Mouse (Mus musculus): ENCODE measurements around the gene D10Wsu102e. TPM values are rescaled to one million over a fixed set of nuclear protein-coding genes. Genes with fewer than 3 reads are reported as not detected.
"Not testable (repeated sequence)": the region's sequence is repeated elsewhere in the genome, so short reads cannot be mapped to it uniquely, and the experiment has no call there.

Gene D10Wsu102e
- total RNA-seq, 1 experiment from 2014 or later = 1.5 TPM

DNA sequence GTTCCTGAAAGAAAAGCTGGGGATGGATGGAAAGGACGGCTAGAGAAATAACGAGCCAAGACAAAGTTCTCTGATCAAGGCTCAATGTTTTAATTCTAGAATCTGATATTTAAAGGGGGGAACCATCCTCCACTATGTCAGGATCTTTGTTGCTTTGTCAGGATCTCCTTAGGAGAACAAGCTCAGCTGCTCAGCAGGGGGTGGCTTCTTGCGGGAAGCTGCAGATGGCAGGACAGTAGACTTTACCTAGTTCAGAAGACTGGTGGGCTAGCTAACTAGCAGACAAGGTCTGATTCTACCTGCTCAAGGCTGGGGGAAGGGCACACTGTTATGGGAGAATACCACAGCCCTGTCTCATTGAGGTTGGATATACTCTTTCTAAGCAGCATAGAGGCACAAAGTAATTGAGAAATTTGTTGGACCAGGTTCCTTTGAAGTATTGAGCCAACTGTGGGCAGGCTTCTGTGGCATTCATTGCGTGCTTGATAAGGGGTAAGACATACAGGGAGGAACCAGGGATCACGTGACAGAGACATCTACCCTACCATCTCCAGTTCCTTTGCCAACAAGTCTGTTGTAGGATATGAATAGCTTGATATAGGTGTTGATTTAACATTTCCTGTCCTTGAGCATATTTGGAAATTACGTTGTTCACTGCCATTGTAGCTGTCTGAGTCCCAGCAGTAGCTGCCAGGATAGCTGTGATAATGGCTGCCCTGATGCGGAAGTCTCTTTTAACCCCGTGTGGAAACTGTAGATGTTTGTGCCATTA is 17.1 kb downstream of the D10Wsu102e start:
- ATAC-seq (replicated peaks in 1 of 2; ENCODE audit: insufficient read depth in 1 of 2, low FRiP score in 2 of 2, low TSS enrichment in 1 of 2, low read depth in 1 of 2, poor library complexity in 2 of 2, severe bottlenecking in 2 of 2) = no peak

DNA sequence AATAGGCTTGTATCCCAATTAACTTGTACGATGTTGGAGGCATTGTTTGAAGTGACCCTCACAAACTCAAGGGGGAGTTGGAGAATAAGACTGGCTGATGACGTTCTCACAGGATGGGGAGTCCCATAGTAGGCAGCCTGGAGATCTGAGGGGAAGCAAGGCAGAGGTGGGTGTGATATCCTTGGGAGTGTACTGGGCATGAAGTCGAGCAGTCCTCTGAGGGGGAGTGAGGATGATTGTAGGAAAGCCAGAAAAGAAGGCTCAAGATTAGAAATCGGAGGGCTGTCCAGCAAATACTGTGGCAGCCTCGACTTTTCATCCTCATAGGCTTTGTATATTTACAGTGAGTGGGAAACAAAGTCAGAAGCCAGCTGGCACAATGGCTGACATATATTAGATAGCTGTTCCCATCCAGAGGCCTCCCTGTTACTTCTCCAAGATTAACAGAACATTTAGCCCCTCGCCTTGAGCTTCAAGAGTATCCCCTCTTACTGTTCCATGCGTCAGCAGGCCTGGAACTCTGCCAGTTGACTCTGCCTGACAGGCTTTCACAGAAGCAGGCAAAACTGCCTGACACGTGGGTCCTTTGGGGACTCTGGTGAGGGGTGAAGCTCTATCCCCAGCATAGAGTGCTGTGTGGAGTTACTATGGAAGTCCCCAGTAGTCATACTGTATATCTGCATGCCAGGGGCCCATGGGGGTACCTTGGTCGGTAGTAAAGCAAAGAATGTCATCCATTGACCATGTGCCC is 18.2 kb downstream of the D10Wsu102e start:
- ATAC-seq (replicated peaks in 1 of 2; ENCODE audit: insufficient read depth in 1 of 2, low FRiP score in 2 of 2, low TSS enrichment in 1 of 2, low read depth in 1 of 2, poor library complexity in 2 of 2, severe bottlenecking in 2 of 2) = no peak

GRCm38 (mm10) chr10:83380501-83380900 is 20.5 kb downstream of the D10Wsu102e start:
- no peak for ATAC-seq (replicated peaks in 1 of 2; ENCODE audit: insufficient read depth in 1 of 2, low FRiP score in 2 of 2, low TSS enrichment in 1 of 2, low read depth in 1 of 2, poor library complexity in 2 of 2, severe bottlenecking in 2 of 2)

DNA sequence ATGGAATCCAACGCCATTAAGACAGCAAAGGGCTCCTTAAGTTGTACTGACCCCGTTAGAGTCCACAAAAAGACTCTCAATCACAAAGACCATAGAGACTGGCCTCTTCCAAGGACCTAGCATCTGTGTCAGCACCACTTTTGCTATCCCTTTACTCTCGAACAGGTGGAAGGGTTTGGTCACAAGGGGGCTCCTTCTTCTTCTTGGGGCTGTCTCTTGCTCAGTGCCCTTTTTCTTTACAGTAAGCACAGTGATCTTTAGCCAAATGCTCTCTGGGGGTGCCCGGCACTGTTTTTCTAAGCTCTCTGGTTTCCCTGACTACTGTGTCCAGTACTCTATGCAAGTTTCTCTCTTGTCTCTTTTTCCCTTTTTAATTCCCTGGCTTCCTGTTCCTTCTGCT is 22.5 kb downstream of the D10Wsu102e start:
- ATAC-seq (replicated peaks in 1 of 2; ENCODE audit: insufficient read depth in 1 of 2, low FRiP score in 2 of 2, low TSS enrichment in 1 of 2, low read depth in 1 of 2, poor library complexity in 2 of 2, severe bottlenecking in 2 of 2) = no peak

DNA sequence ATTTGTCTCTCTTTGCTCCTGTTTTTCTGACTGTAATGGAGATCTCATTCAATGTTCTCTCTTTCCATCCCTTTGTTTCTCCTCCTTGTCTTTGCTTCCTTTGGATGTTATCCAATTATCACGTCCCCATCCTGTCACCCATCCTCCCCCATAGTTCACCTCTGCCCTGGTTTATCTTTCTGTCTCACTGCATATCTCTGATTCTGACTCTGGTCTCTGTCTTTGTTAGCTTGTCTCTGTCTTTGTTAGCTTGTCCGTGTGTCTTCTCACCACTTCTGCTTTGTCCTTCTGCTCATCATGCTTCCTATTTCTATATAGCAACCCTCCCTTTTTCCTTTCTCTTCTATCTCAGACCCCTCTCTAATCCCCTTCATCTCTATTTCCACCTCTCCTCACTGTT is 23.0 kb downstream of the D10Wsu102e start:
- no peak for ATAC-seq (replicated peaks in 1 of 2; ENCODE audit: insufficient read depth in 1 of 2, low FRiP score in 2 of 2, low TSS enrichment in 1 of 2, low read depth in 1 of 2, poor library complexity in 2 of 2, severe bottlenecking in 2 of 2)

DNA sequence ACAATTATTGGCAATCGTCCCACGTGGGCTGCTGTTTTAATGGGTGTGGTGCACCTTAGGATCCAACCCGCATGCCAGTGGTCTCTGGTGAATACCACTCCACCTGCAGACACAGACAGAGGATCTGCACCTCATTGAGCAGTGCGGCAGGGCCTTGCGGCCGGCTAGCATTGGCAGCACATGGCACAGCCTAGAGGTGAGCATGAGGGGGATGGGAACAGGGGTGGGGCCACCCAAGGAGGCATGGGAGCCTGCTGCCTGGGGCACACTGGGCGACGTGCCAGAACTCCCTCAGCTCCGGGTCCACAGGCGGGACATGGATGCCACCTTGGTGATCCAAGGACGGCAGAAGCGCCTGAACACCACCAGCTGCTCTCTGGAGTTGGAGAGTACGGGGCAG is 23.8 kb downstream of the D10Wsu102e start:
- no peak for ATAC-seq (replicated peaks in 1 of 2; ENCODE audit: insufficient read depth in 1 of 2, low FRiP score in 2 of 2, low TSS enrichment in 1 of 2, low read depth in 1 of 2, poor library complexity in 2 of 2, severe bottlenecking in 2 of 2)

GRCm38 (mm10) chr10:83384456-83385215 is 24.6 kb downstream of the D10Wsu102e start:
- no peak for ATAC-seq (replicated peaks in 1 of 2; ENCODE audit: insufficient read depth in 1 of 2, low FRiP score in 2 of 2, low TSS enrichment in 1 of 2, low read depth in 1 of 2, poor library complexity in 2 of 2, severe bottlenecking in 2 of 2)

- no peak for ATAC-seq (replicated peaks in 1 of 2; ENCODE audit: insufficient read depth in 1 of 2, low FRiP score in 2 of 2, low TSS enrichment in 1 of 2, low read depth in 1 of 2, poor library complexity in 2 of 2, severe bottlenecking in 2 of 2)
Measured at GRCm38 (mm10) chr10:83385330-83385910, 25.4 kb downstream of the D10Wsu102e start.

DNA sequence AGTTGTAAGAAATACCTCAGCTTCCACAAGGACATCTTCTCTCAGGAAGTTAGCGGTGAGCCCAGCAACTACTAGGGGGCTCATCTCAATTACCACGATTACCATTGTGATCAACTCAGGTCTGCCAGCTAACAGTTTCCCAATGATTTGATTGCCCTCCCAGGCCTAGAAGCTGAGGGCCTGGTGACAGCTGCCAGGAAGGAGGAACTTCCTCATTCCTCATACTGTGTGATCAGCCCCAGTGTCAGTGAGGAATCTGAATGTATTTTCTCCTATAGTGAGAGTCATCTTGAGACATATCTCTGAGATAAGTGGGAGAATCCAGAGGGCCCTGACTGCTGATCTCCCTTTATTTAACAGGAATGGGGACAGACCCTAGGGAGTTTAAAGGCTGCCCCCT is 37.3 kb downstream of the D10Wsu102e start:
- peak in 1 of 2 experiments; percentile 75; a peak in 1 of 4 replicates for ATAC-seq (replicated peaks in 1 of 2; ENCODE audit: insufficient read depth in 1 of 2, low FRiP score in 2 of 2, low TSS enrichment in 1 of 2, low read depth in 1 of 2, poor library complexity in 2 of 2, severe bottlenecking in 2 of 2)

- not testable (repeated sequence) for ATAC-seq (replicated peaks in 1 of 2; ENCODE audit: insufficient read depth in 1 of 2, low FRiP score in 2 of 2, low TSS enrichment in 1 of 2, low read depth in 1 of 2, poor library complexity in 2 of 2, severe bottlenecking in 2 of 2)
Measured at GRCm38 (mm10) chr10:83400896-83401295, 40.9 kb downstream of the D10Wsu102e start.

DNA sequence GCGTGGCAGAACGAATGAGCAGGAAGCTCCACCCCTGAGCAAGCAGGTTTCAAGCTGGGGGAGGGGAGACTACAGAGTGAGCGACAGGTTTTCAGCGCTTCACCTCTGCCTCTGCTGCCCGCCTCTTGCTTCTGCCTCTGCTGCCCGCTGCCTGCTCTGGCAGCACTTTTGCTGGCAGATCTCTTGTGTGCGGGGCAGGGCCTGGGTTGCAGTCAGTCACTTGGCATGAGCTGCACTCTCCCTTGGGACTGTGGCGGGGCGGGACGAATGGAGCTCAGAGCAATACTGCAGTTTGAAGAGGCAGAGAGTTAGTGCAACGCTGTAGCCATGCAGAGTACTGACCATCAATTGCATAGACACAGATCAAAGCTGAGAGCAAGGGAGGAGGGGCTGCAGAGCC is 45.0 kb downstream of the D10Wsu102e start:
- no peak for ATAC-seq (replicated peaks in 1 of 2; ENCODE audit: insufficient read depth in 1 of 2, low FRiP score in 2 of 2, low TSS enrichment in 1 of 2, low read depth in 1 of 2, poor library complexity in 2 of 2, severe bottlenecking in 2 of 2)

- no peak for ATAC-seq (replicated peaks in 1 of 2; ENCODE audit: insufficient read depth in 1 of 2, low FRiP score in 2 of 2, low TSS enrichment in 1 of 2, low read depth in 1 of 2, poor library complexity in 2 of 2, severe bottlenecking in 2 of 2)
Measured at GRCm38 (mm10) chr10:83405711-83406110, 45.7 kb downstream of the D10Wsu102e start.

DNA sequence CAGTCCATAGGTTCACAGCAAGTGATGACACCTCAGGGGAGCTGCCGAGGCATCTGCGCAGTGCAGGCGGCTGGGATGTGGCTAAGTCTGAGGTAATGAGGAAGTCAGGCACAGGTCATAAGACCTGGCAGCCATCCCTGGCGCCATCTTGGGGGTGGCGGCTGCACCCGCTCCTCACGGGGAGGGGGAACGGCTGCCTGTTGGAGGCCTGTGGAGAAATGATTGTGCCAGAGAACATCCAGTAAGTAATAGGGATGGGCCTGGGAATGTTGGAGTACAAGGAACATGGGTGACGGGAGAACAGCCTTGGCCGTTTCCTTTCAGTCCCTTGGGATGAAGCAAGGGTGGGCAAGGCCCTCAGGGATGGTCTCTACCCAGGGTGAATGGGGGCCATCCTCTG is 47.1 kb downstream of the D10Wsu102e start:
- ATAC-seq (replicated peaks in 1 of 2; ENCODE audit: insufficient read depth in 1 of 2, low FRiP score in 2 of 2, low TSS enrichment in 1 of 2, low read depth in 1 of 2, poor library complexity in 2 of 2, severe bottlenecking in 2 of 2) = no peak

DNA sequence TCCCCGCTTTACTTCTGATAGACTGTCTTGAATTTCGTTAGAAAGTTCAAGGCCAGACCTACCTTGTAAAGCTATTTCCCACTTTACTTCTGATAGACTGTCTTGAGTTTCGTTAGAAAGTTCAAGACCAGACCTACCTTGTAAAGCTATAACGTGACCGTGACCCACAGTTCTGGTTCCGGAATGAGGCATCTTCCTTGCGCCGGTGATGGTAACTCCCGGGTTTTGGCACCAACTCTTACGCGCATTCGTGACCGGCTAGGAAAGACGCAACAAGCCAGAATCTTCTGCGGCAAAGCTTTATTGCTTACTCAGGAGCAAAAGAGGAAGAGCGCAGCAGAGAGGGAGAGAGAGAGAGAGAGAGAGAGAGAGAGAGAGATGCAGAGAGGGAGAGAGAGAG is 58.4 kb downstream of the D10Wsu102e start:
- not testable (repeated sequence) for ATAC-seq (replicated peaks in 1 of 2; ENCODE audit: insufficient read depth in 1 of 2, low FRiP score in 2 of 2, low TSS enrichment in 1 of 2, low read depth in 1 of 2, poor library complexity in 2 of 2, severe bottlenecking in 2 of 2)

- no peak for ATAC-seq (replicated peaks in 1 of 2; ENCODE audit: insufficient read depth in 1 of 2, low FRiP score in 2 of 2, low TSS enrichment in 1 of 2, low read depth in 1 of 2, poor library complexity in 2 of 2, severe bottlenecking in 2 of 2)
Measured at GRCm38 (mm10) chr10:83448582-83448981, 88.6 kb downstream of the D10Wsu102e start.

DNA sequence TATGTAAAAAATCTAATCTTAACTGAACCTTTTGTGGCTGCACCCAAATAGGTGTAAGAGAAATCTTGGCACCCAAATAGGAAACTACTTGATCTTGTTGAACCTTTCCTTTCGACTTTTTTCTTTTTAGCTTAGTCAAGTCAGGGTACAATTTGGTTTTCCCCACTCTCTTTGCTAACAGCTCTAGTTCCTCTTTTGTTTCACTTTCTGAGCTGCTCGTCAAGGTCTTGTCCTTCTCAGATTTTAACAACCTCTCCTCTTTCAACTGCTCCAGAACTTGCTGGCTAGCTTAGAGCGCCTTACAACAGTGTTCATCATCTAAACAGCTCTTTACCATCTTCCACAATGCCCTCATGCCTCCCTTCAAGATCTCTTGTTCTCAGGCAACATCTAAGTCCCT is 97.5 kb downstream of the D10Wsu102e start:
- ATAC-seq (replicated peaks in 1 of 2; ENCODE audit: insufficient read depth in 1 of 2, low FRiP score in 2 of 2, low TSS enrichment in 1 of 2, low read depth in 1 of 2, poor library complexity in 2 of 2, severe bottlenecking in 2 of 2) = no peak

DNA sequence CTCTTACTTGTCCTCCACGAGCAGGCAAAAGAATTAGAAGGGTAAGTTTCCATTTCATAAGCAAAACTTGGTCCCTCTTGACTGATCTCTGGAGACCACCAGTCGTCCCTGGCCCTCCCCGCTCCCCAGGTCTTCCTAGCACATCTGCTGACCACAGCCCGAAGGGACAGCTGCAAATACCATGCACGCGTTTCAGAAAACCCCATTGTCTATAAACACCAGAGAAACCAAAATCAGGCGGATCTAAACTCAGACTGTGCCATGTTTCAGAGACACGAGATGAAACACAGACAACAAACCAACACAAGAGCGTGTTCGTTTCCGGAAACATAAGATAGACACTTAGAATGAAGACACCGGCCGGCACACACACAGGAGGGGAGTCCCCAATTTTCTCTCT is 115.2 kb downstream of the D10Wsu102e start:
- no peak for ATAC-seq (replicated peaks in 1 of 2; ENCODE audit: insufficient read depth in 1 of 2, low FRiP score in 2 of 2, low TSS enrichment in 1 of 2, low read depth in 1 of 2, poor library complexity in 2 of 2, severe bottlenecking in 2 of 2)

DNA sequence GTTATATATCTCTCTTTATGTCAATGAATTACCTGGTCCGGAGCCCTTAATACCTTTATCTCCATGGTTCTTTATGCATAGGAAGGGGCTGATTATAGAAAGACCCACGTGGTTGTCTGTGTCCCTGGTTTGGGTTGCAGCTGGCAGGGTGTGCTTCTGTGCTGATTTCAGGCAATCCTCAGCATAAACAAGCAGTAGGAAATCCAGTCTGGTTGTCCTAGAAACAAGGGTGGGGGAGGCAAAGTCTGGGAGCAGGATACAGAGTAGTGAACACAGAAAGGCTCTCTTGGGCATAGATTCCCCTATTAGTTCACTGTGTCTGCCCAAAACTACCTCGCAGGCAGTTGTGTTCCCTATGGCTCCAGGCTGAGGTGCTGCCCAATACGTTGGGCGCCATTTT is 117.3 kb downstream of the D10Wsu102e start:
- no peak for ATAC-seq (replicated peaks in 1 of 2; ENCODE audit: insufficient read depth in 1 of 2, low FRiP score in 2 of 2, low TSS enrichment in 1 of 2, low read depth in 1 of 2, poor library complexity in 2 of 2, severe bottlenecking in 2 of 2)
